Mouse (Mus musculus) ES-Bruce4 (cell line): ENCODE measurements at regions not wholly inside any gene's neighbourhood (a gene's known extent, or its start where the extent isn't known, plus 50 kb on each side); places are given as distances from the start of the nearest gene placed in this dataset.

Experiments used
- CTCF ChIP-seq: IDR thresholded peaks from one replicate; pipeline ENCODE4 v1.8.1; 2011; ENCODE audit warnings: low read depth, low read length
- POLR2A ChIP-seq: IDR thresholded peaks from one replicate; pipeline ENCODE4 v1.8.1; 2011; ENCODE audit warnings: low read length; ENCODE audit not compliant: insufficient read depth

GRCm38 (mm10) chr2:9681691-9682152 lies 199.3 kb upstream of the 4930412O13Rik start:
- TF ChIP-seq CTCF (no peak), POLR2A (no peak)
